Mouse (Mus musculus) lung, embryonic 16.5 days (tissue): Measurements from ENCODE around the gene Gm11213. TPM values are rescaled to one million over a fixed set of nuclear protein-coding genes. Genes with fewer than 3 reads are reported as not detected.

Source experiments
- ATAC-seq: fragments of 200-750 bp; cut with Nextera tagmentation; 2 replicates; pipeline ENCODE4 v1.8.0; 2017; ENCODE audit warnings: low read depth, mild to moderate bottlenecking, moderate library complexity
- H3K27ac ChIP-seq: fragments of 300-500 bp; sonication (generic); 2 replicates; pipeline ENCODE4 v1.5.1; 2014; ENCODE audit warnings: mild to moderate bottlenecking, control low read depth, low read length
- H3K27me3 ChIP-seq: fragments of 300-500 bp; sonication (generic); 2 replicates; pipeline ENCODE4 v1.6.1; 2014; ENCODE audit warnings: low read depth, low read length, mixed read lengths; ENCODE audit not compliant: control insufficient read depth, insufficient read depth
- H3K36me3 ChIP-seq: fragments of 300-500 bp; sonication (generic); 2 replicates; pipeline ENCODE4 v1.6.1; 2014; ENCODE audit warnings: low read length; ENCODE audit not compliant: control insufficient read depth, insufficient read depth
- H3K4me1 ChIP-seq: fragments of 300-500 bp; sonication (generic); replicated peaks from 2 replicates; pipeline ENCODE4 v1.6.1; 2014; ENCODE audit warnings: low read length, mixed read lengths; ENCODE audit not compliant: control insufficient read depth, insufficient read depth
- H3K4me2 ChIP-seq: fragments of 300-500 bp; sonication (generic); 2 replicates; pipeline ENCODE4 v1.6.1; 2014; ENCODE audit warnings: low read depth, low read length, control low read depth
- H3K4me3 ChIP-seq: fragments of 300-500 bp; sonication (generic); 2 replicates; pipeline ENCODE4 v1.5.1; 2014; ENCODE audit warnings: mild to moderate bottlenecking, low read length, control low read depth
- H3K9ac ChIP-seq: fragments of 300-500 bp; sonication (generic); 2 replicates; pipeline ENCODE4 v1.6.1; 2014; ENCODE audit warnings: low read length, control low read depth
- H3K9me3 ChIP-seq: fragments of 300-500 bp; sonication (generic); 2 replicates; pipeline ENCODE4 v1.6.1; 2016; ENCODE audit warnings: low read length; ENCODE audit not compliant: control insufficient read depth
- WGBS: fragments of 180-500 bp; shearing (Covaris S2); extraction: QIAGEN DNeasy Blood & Tissue Kit; methylation state at CpG from one replicate; pipeline ENCODE4 v1.1.7; 2014; 5-methylcytosine and 5-hydroxymethylcytosine counted together
- polyA plus RNA-seq: library from polyadenylated mRNA; unstranded; fragments of >200 nt; fragmentation: Nextera tagmentation; extraction: Ambion mirVana; gene quantifications from 2 replicates; pipeline ENCODE4 v1.2.1, GENCODE M21; 2015

The Gm11213 gene
- polyA plus RNA-seq, 1 experiment from 2014 or later: not detected

GRCm38 (mm10) chr4:63556665-63557064, 48.4 kb downstream of the Gm11213 start:
- no peak for ATAC-seq
- 38% methylated on average over 5 of the region's 5 CpGs for WGBS
- Histone ChIP-seq H3K4me1 (peaks cover 44% of the 10 kb centered on the region), H3K4me2 (no peak overlapping the region), H3K27ac (peak overlapping the region; percentile 9), H3K27me3 (no peaks in the 10 kb centered on the region), H3K4me3 (no peak overlapping the region), H3K9me3 (no peaks in the 10 kb centered on the region), H3K36me3 (peaks cover 15% of the 10 kb centered on the region), H3K9ac (no peak overlapping the region)

GRCm38 (mm10) chr4:63555111-63555510, 50.0 kb downstream of the Gm11213 start:
- 76% methylated on average over 2 of the region's 2 CpGs for WGBS
- no peak overlapping the region for H3K4me2 ChIP-seq
- H3K9ac ChIP-seq: no peak overlapping the region
- H3K4me3 ChIP-seq: no peak overlapping the region
- no peak overlapping the region for H3K27ac ChIP-seq
- no peak for ATAC-seq
- H3K27me3 ChIP-seq: no peaks in the 10 kb centered on the region
- peaks cover 25% of the 10 kb centered on the region for H3K36me3 ChIP-seq
- no peaks in the 10 kb centered on the region for H3K9me3 ChIP-seq
- peaks cover 38% of the 10 kb centered on the region for H3K4me1 ChIP-seq

GRCm38 (mm10) chr4:63554616-63555015, 50.4 kb downstream of the Gm11213 start:
- no peak for ATAC-seq

GRCm38 (mm10) chr4:63553789-63554576, 51.1 kb downstream of the Gm11213 start:
- no peak overlapping the region for H3K4me2 ChIP-seq
- H3K9ac ChIP-seq: no peak overlapping the region
- H3K27me3 ChIP-seq: no peaks in the 10 kb centered on the region
- no peak overlapping the region for H3K4me3 ChIP-seq
- H3K27ac ChIP-seq: peak overlapping the region; percentile 8; the same call in 1 of the 2 replicates
- peaks cover 33% of the 10 kb centered on the region for H3K36me3 ChIP-seq
- no peak for ATAC-seq
- peaks cover 28% of the 10 kb centered on the region for H3K4me1 ChIP-seq
- H3K9me3 ChIP-seq: no peaks in the 10 kb centered on the region
- WGBS: 57% methylated on average over 4 of the region's 4 CpGs

More at GRCm38 (mm10) chr4:63554616-63555015, 50.4 kb downstream of the Gm11213 start:
- H3K4me2 ChIP-seq: no peak overlapping the region
- peaks cover 27% of the 10 kb centered on the region for H3K36me3 ChIP-seq
- H3K4me1 ChIP-seq: peaks cover 34% of the 10 kb centered on the region
- no peaks in the 10 kb centered on the region for H3K9me3 ChIP-seq
- H3K9ac ChIP-seq: no peak overlapping the region
- H3K27ac ChIP-seq: no peak overlapping the region
- no peak overlapping the region for H3K4me3 ChIP-seq
- WGBS: 25% methylated on average over 3 of the region's 3 CpGs
- no peaks in the 10 kb centered on the region for H3K27me3 ChIP-seq

- WGBS: 82% methylated on average over 1 of the region's 1 CpGs
- Histone ChIP-seq H3K9ac (no peak overlapping the region), H3K36me3 (peaks cover 39% of the 10 kb centered on the region), H3K27ac (no peak overlapping the region), H3K27me3 (no peaks in the 10 kb centered on the region), H3K4me1 (peaks cover 26% of the 10 kb centered on the region), H3K4me3 (no peak overlapping the region), H3K4me2 (no peak overlapping the region), H3K9me3 (no peaks in the 10 kb centered on the region)
- ATAC-seq: no peak
Measured at GRCm38 (mm10) chr4:63552865-63553264, 52.2 kb downstream of the Gm11213 start.

GRCm38 (mm10) chr4:63550908-63551307, 54.2 kb downstream of the Gm11213 start:
- Histone ChIP-seq H3K9me3 (no peaks in the 10 kb centered on the region), H3K27me3 (no peaks in the 10 kb centered on the region), H3K27ac (no peak overlapping the region), H3K4me2 (no peak overlapping the region), H3K4me1 (peaks cover 36% of the 10 kb centered on the region), H3K4me3 (no peak overlapping the region), H3K36me3 (peaks cover 39% of the 10 kb centered on the region), H3K9ac (no peak overlapping the region)
- 92% methylated on average over 3 of the region's 3 CpGs for WGBS
- no peak for ATAC-seq

- Histone ChIP-seq H3K4me2 (no peak overlapping the region), H3K9me3 (no peaks in the 10 kb centered on the region), H3K4me1 (peaks cover 28% of the 10 kb centered on the region), H3K27me3 (no peaks in the 10 kb centered on the region), H3K36me3 (peaks cover 37% of the 10 kb centered on the region), H3K9ac (no peak overlapping the region), H3K4me3 (no peak overlapping the region), H3K27ac (no peak overlapping the region)
- WGBS: 70% methylated on average over 3 of the region's 3 CpGs
- ATAC-seq: no peak
Measured at GRCm38 (mm10) chr4:63548491-63548890, 56.6 kb downstream of the Gm11213 start.

- H3K9me3 ChIP-seq: no peaks in the 10 kb centered on the region
- H3K36me3 ChIP-seq: peaks cover 35% of the 10 kb centered on the region
- H3K4me3 ChIP-seq: no peak overlapping the region
- no peaks in the 10 kb centered on the region for H3K27me3 ChIP-seq
- H3K27ac ChIP-seq: no peak overlapping the region
- no peak overlapping the region for H3K4me2 ChIP-seq
- peaks cover 27% of the 10 kb centered on the region for H3K4me1 ChIP-seq
- no peak for ATAC-seq
- H3K9ac ChIP-seq: no peak overlapping the region
- 33% methylated on average over 1 of the region's 1 CpGs for WGBS
Measured at GRCm38 (mm10) chr4:63547799-63548198, 57.3 kb downstream of the Gm11213 start.
